Mouse (Mus musculus): Measurements from ENCODE around the gene D030056L22Rik.
"Not testable (repeated sequence)": the region's sequence is repeated elsewhere in the genome, so short reads cannot be mapped to it uniquely, and the experiment has no call there.

D030056L22Rik gene

GRCm38 (mm10) chr19:18712866-18713300 is at the start of gene D030056L22Rik:
D030056L22Rik (plus strand) TSS chr19:18713193.
- peak; percentile 95 for DNase-seq (ENCODE audit: low read depth, low spot score)

GRCm38 (mm10) chr19:18663904-18664303 is 49.1 kb upstream of the D030056L22Rik start:
- no peak for DNase-seq (ENCODE audit: low read depth, low spot score)

- DNase-seq (ENCODE audit: low read depth, low spot score), result no peak
Observed at GRCm38 (mm10) chr19:18666966-18667365, 46.0 kb upstream of the D030056L22Rik start.

- no peak for DNase-seq (ENCODE audit: low read depth, low spot score)
Observed at GRCm38 (mm10) chr19:18669551-18669950, 43.4 kb upstream of the D030056L22Rik start.

GRCm38 (mm10) chr19:18670608-18671007 is 42.4 kb upstream of the D030056L22Rik start, which contains the start of gene Carnmt1:
Carnmt1 (plus strand) TSS chr19:18670764.
- peak; percentile 94 for DNase-seq (ENCODE audit: low read depth, low spot score)

- no peak for DNase-seq (ENCODE audit: low read depth, low spot score)
Observed at GRCm38 (mm10) chr19:18671056-18671741, 41.8 kb upstream of the D030056L22Rik start.

GRCm38 (mm10) chr19:18672498-18672897 is 40.5 kb upstream of the D030056L22Rik start:
- no peak for DNase-seq (ENCODE audit: low read depth, low spot score)

GRCm38 (mm10) chr19:18673116-18673515 is 39.9 kb upstream of the D030056L22Rik start:
- DNase-seq (ENCODE audit: low read depth, low spot score), result no peak

GRCm38 (mm10) chr19:18682142-18682541 is 30.9 kb upstream of the D030056L22Rik start:
- no peak for DNase-seq (ENCODE audit: low read depth, low spot score)

GRCm38 (mm10) chr19:18687556-18687955 is 25.4 kb upstream of the D030056L22Rik start:
- DNase-seq (ENCODE audit: low read depth, low spot score), result no peak

- no peak for DNase-seq (ENCODE audit: low read depth, low spot score)
Observed at GRCm38 (mm10) chr19:18692176-18692575, 20.8 kb upstream of the D030056L22Rik start.

- no peak for DNase-seq (ENCODE audit: low read depth, low spot score)
Observed at GRCm38 (mm10) chr19:18692768-18693167, 20.2 kb upstream of the D030056L22Rik start.

- DNase-seq (ENCODE audit: low read depth, low spot score), result no peak
Observed at GRCm38 (mm10) chr19:18695116-18695515, 17.9 kb upstream of the D030056L22Rik start.

GRCm38 (mm10) chr19:18695552-18695951 is 17.4 kb upstream of the D030056L22Rik start:
- no peak for DNase-seq (ENCODE audit: low read depth, low spot score)

GRCm38 (mm10) chr19:18708101-18708500 is 4.9 kb upstream of the D030056L22Rik start:
- DNase-seq (ENCODE audit: low read depth, low spot score), result no peak

GRCm38 (mm10) chr19:18710903-18711302 is 2.1 kb upstream of the D030056L22Rik start:
- peak; percentile 57 for DNase-seq (ENCODE audit: low read depth, low spot score)

GRCm38 (mm10) chr19:18711589-18711988 is 1.4 kb upstream of the D030056L22Rik start:
- no peak for DNase-seq (ENCODE audit: low read depth, low spot score)

- DNase-seq (ENCODE audit: low read depth, low spot score), result no peak
Observed at GRCm38 (mm10) chr19:18712153-18712865, 684 bp upstream of the D030056L22Rik start.

GRCm38 (mm10) chr19:18713357-18713756 is 364 bp downstream of the D030056L22Rik start:
- not testable (repeated sequence) for DNase-seq (ENCODE audit: low read depth, low spot score)

- no peak for DNase-seq (ENCODE audit: low read depth, low spot score)
Observed at GRCm38 (mm10) chr19:18716374-18716773, 3.4 kb downstream of the D030056L22Rik start.

GRCm38 (mm10) chr19:18720337-18720736 is 7.3 kb downstream of the D030056L22Rik start:
- DNase-seq (ENCODE audit: low read depth, low spot score), result no peak

GRCm38 (mm10) chr19:18725186-18725585 is 12.2 kb downstream of the D030056L22Rik start:
- no peak for DNase-seq (ENCODE audit: low read depth, low spot score)

GRCm38 (mm10) chr19:18730255-18730654 is 17.3 kb downstream of the D030056L22Rik start:
- DNase-seq (ENCODE audit: low read depth, low spot score), result no peak
